In genomic region chr15:8294150-8294549, GRCm38 (mm10) we compare ENCODE assay signal across 25 mouse cellular contexts.
A peak's percentile ranks its signal among the peaks of the same experiment; 100 is the strongest.
DNase-seq lines count a peak whose midpoint lies in the region; ATAC-seq and TF ChIP-seq lines count a peak whose summit lies in the region.
"Had no signal": no experiment of that assay in that cellular context is flagged by ENCODE, and none has a peak within 500 bp of the region (broad histone marks: within the 10 kb centered on the region; RNA-seq: fewer than 3 reads in every experiment).

No protein-coding gene starts in this region.

- peaks cover 0 to 37% of the 10 kb centered on the region in 2 experiments; a peak in 2 of 4 replicates for H3K36me3 ChIP-seq in MEL (ENCODE audit: control insufficient read depth in 1 of 2, insufficient read depth in 2 of 2, low read length in 2 of 2)

- DNase-seq in A20 (ENCODE audit: low read depth, low spot score) (peak; percentile 79), MEL (ENCODE audit: low read depth, low spot score) (peak; percentile 71)
- no peak for DNase-seq in lung, postnatal 36 days
- no peak for DNase-seq in layer of hippocampus, postnatal 25 days (ENCODE audit: extremely low spot score in 1 of 2, low spot score in 1 of 2)
- no peak for DNase-seq in spleen, postnatal 4 days (ENCODE audit: low spot score in 2 of 2)
- DNase-seq: adrenal gland, adult 2 months; adrenal gland, postnatal 14 days; cerebellum, adult 11 months; cerebellum, adult 2 months; cerebellum, adult 9-11 months; cerebellum, postnatal 36 days; gastrocnemius, adult 2 months; gastrocnemius, postnatal 14 days; heart, adult 2 months; heart, postnatal 14 days had no signal

- no peak overlapping the region for H3K4me3 ChIP-seq in MEL (ENCODE audit: control insufficient read depth in 1 of 2, insufficient read depth in 1 of 2, low read depth in 2 of 2, low read length in 2 of 2)
- H3K4me3 ChIP-seq: forebrain, embryonic 10.5 days; forebrain, embryonic 13.5 days; gastrocnemius, adult 2 months; heart, adult 2 months; heart, embryonic 10.5 days; heart, embryonic 13.5 days; hindbrain, embryonic 12.5 days; hindbrain, embryonic 15.5 days had no signal

- TF ChIP-seq POLR2A in MEL (IDR thresholded peaks at IDR 0.05; ENCODE audit: control insufficient read depth in 1 of 2, insufficient read depth in 1 of 2, low read depth in 1 of 2, low read length in 2 of 2, poor library complexity in 1 of 2), result no peak

- no peak overlapping the region for H3K9ac ChIP-seq in MEL (ENCODE audit: control insufficient read depth, low read depth, low read length, poor library complexity, severe bottlenecking)
- H3K9ac ChIP-seq: forebrain, embryonic 13.5 days; heart, embryonic 13.5 days; hindbrain, embryonic 12.5 days; hindbrain, embryonic 15.5 days had no signal

- no peak overlapping the region for H3K27ac ChIP-seq in MEL (ENCODE audit: control insufficient read depth, low read depth, low read length)
- H3K27ac ChIP-seq: forebrain, embryonic 10.5 days; forebrain, embryonic 13.5 days; gastrocnemius, adult 2 months; heart, adult 2 months; heart, embryonic 10.5 days; heart, embryonic 13.5 days; hindbrain, embryonic 12.5 days; hindbrain, embryonic 15.5 days had no signal

- no peaks in the 10 kb centered on the region for H3K9me3 ChIP-seq in MEL (replicated peaks; ENCODE audit: insufficient read depth, low read length)
- H3K9me3 ChIP-seq: forebrain, embryonic 10.5 days; forebrain, embryonic 13.5 days; heart, embryonic 10.5 days; heart, embryonic 13.5 days; hindbrain, embryonic 12.5 days; hindbrain, embryonic 15.5 days had no signal

- 0 out of 2 replicates have a peak, but pooled peaks have one; percentile 9 for ATAC-seq in granulocyte monocyte progenitor cell, adult 5-6 weeks (replicated peaks; ENCODE audit: poor library complexity, severe bottlenecking)
- ATAC-seq: CD4-positive, CD25-positive, alpha-beta regulatory T cell, adult 4 months; forebrain, embryonic 13.5 days; forebrain, embryonic 16.5 days; intestine, postnatal 0 days had no signal

- TF ChIP-seq EP300 in MEL (IDR thresholded peaks at IDR 0.05; ENCODE audit: low read depth in 1 of 2, low read length in 2 of 2), result no peak

- no peak; the same call in 1 of the 2 replicates for TF ChIP-seq RAD21 in MEL (IDR thresholded peaks at IDR 0.05; ENCODE audit: low read depth, low read length)

- TF ChIP-seq CTCF in MEL (IDR thresholded peaks at IDR 0.05 in 2 of 3, conservative IDR thresholded peaks at IDR 0.05 in 1 of 3; ENCODE audit: control insufficient read depth in 1 of 3, insufficient read depth in 1 of 3, low read depth in 2 of 3, low read length in 3 of 3, poor library complexity in 1 of 3, severe bottlenecking in 1 of 3), result no peak

- no peaks in the 10 kb centered on the region for H3K27me3 ChIP-seq in MEL (ENCODE audit: control insufficient read depth in 1 of 2, insufficient read depth in 2 of 2, low read length in 2 of 2)
- H3K27me3 ChIP-seq: forebrain, embryonic 13.5 days; heart, embryonic 13.5 days; hindbrain, embryonic 12.5 days; hindbrain, embryonic 15.5 days had no signal

- no peaks in the 10 kb centered on the region for H3K4me1 ChIP-seq in MEL (ENCODE audit: control insufficient read depth in 1 of 2, insufficient read depth in 2 of 2, low read length in 2 of 2)
- H3K4me1 ChIP-seq: forebrain, embryonic 10.5 days; forebrain, embryonic 13.5 days; heart, embryonic 10.5 days; heart, embryonic 13.5 days; hindbrain, embryonic 12.5 days; hindbrain, embryonic 15.5 days had no signal

- no peaks in the 10 kb centered on the region for H3K79me2 ChIP-seq in MEL (ENCODE audit: control insufficient read depth, insufficient read depth, low read length, poor library complexity)

TF ChIP-seq in MEL, 35 proteins besides CTCF, POLR2A, EP300 and RAD21:
- TF ChIP-seq MEF2A (IDR thresholded peaks at IDR 0.05; ENCODE audit: extremely low read depth, insufficient replicate concordance, low read depth, low read length, poor library complexity, severe bottlenecking) (no peak), MAX (IDR thresholded peaks at IDR 0.05; ENCODE audit: low read length) (0 out of 2 replicates have a peak, but pooled peaks have one; percentile 17), SIN3A (IDR thresholded peaks at IDR 0.05; ENCODE audit: low read length) (no peak), POLR2AphosphoS5 (IDR thresholded peaks at IDR 0.05; ENCODE audit: borderline replicate concordance, low read depth, low read length) (no peak)
TF ChIP-seq in MEL: peak in this region for 1.

Comparison
In these comparisons a context has a peak if more than half of its experiments do, and no peak if none do; other contexts are left out.
1. DNase-seq: peak in A20 (single experiment) and MEL (single experiment); none in lung, postnatal 36 days (single experiment), layer of hippocampus, postnatal 25 days (0 of 2) and spleen, postnatal 4 days (0 of 2).